Mouse (Mus musculus) layer of hippocampus, adult 8-10 months (tissue): ENCODE results near the gene Atp2c2. TPM values are rescaled to one million over a fixed set of nuclear protein-coding genes. Genes with fewer than 3 reads are reported as not detected.
A peak's percentile ranks its signal among the peaks of the same experiment; 100 is the strongest.

Source experiments
- DNase-seq, 2 experiments: peaks; one replicate each; pipeline ENCODE4 v3.0.0; 2022; ENCODE audit warnings: low spot score in 2 of 2
- total RNA-seq, 4 experiments: library from RNA; stranded (reverse); gene quantifications; 2 replicates each; pipeline ENCODE4 v1.2.4; 2022

Atp2c2 gene
- total RNA-seq, 4 experiments from 2014 or later = 1.9 to 2.4 (median 2.2) TPM

DNA sequence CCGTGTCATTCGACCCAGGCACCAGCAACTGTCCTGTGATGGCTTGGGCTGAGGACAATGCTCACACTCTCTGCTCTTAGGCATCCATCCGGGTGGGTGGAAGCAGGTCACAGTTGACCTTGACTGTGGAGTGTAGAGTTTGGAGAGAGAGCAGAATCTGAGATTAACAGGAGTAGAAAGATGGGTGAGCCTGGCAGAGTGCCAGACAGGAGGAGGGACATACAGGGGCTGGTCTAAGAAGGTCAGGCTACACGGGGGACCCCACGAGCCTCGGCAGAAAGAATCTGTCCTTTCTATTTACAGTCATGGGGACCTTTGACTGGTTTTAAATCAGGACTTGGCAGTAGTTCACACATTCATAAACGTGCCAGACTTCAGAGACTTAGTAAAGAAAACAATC is 3.2 kb downstream of the Atp2c2 start:
- no peak for DNase-seq

DNA sequence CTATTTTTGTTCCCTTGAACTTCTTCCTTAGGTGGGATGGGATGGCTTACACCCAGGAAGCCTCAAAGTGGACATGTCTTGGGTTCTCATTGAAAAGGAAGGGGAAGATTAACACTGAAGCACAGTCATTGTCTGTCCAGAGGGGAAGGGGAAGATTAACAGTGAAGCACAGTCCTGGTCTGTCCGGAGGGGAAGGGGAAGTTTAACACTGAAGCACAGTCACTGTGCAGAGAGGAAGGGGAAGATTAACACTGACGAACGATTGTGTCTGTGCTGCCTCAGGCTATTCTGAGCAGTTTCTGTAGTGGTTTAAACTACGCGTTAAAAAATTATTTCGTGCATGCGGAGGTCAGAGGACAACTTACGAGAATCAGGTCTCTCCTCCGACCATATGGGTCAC is 7.3 kb downstream of the Atp2c2 start:
- DNase-seq = no peak

DNA sequence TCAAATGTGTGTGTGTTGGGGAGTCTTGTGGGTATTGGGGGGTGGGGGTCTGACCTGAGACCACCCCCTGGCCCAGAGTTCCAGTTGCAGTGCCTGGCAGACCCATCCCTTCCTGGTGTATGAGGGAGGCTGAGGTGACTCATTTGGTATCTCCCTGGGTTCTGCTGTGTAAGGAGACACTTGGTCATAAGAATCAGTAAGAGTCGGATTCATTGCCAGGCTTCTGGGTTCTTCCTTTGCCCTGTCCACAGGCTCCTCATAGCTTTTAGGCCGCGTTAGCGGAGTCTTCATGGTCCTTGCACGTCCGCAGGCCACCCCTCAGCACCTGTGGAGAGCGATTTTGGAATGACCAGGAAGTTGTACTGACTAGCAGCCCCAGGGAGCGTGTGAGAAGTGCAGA is 8.7 kb downstream of the Atp2c2 start:
- no peak for DNase-seq

DNA sequence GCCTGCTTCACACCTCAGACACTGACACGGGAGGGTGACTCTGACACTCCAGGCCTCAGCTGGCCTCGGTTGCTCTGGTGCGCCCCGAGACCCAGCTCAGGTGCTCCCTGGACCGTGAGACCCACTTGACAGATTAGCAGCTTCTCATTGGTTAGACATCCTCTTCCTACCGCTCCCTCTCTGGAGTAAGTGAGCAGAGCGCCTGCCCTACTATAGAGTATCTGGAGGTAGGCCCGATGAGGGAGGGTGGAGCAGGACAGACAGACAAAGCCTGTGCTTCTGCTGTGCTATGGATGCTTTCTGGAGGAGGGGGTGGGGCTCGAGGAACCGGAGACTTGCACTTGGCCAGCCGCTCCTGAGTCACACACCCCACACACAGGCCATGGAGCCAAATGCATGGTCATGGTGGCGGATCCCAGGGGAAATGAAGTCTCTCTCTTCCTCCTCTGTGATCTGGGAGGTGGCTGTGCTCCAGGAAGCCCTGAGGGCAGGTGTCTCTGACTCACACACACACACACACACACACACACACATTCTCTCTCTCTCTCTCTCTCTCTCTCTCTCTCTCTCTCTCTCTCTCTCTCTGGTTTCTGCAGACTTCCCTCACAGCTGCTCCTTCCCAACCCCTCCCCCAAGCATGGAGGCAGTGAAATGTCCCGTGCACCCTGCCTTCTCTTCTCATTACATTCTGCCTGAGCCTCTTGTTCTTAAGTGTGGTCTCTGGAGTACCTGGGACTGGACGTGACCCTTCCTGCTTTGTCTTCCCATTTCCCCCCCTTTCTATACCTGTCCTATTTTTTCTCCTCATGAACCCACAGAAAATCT is 9.3 kb downstream of the Atp2c2 start:
- DNase-seq = no peak

DNA sequence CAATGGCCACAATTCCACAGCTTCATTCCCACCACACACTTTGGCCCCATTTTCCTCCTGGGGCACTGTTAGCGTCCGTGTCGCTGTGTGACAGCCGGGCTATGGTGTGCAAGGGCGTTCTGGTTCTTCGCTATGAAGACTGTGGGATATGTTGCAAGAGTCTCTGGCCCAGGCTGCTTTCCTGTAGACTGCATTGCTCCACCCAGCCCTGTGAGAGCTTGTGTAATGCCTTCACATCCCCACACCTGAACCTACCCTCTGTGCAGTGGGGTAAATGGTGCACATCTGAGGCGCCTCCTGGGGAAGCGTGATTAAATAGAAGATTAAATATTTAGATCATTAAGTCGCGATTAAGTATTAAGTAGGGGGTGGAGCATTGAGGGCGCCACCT is 9.9 kb downstream of the Atp2c2 start:
- DNase-seq = no peak

DNA sequence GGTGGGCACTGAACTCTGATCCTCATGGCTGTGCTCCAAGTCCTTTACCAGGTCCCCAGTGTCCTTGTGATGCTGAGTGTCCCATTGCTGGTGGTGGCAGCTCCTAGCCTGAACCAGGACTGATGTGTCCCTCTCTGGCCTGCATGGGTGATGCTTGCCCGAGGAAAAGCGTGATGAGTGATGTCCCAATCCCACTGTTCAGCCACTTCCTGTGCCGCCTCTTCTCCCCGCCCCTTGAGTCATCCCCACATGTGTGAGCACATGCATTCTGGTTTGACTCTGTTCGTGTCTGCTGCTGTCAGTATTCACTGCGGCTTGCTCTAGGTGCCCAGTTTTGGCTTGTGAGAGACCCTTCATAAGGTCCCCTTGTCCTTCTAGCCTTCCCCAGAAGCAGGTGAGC is 12.4 kb downstream of the Atp2c2 start:
- no peak for DNase-seq

DNA sequence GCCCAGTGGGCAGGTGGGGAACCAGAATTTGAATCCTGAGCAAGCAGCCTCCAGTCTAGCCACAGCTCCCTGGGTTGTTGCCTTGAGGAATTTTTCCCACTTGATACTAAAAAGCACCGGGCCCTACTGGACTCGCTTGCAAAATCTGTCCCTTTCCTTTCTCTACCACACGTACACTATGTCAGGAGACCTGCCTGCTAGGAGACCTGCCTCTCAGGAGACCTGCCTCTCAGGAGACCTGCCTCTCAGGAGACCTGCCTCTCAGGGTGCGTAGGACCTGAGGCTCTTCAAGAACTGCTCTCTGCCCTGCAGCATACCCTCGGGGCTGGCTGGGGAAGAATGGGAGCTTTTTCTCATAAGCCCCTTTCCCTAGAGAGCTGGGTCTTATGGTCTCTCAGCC is 13.6 kb downstream of the Atp2c2 start:
- no peak for DNase-seq

DNA sequence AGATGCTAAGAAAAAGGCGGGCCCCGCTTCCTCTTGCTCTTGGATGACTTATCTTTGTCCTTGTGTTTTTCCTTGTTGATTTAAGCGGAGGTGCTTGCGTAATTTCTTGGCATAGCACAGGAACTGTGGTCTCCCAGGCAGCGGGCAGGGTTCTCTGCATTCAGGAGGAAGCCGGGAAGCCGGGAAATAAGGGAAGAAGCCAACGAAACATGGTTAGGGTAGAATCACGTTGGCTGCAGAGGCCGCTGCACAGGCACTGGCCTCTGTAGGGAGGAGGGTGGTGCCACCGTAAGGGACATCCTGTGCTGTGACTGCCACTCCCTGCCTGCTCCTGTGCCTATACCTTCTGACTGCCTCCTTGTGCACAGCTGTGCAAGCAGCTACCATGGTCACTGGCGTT is 15.4 kb downstream of the Atp2c2 start:
- no peak for DNase-seq

DNA sequence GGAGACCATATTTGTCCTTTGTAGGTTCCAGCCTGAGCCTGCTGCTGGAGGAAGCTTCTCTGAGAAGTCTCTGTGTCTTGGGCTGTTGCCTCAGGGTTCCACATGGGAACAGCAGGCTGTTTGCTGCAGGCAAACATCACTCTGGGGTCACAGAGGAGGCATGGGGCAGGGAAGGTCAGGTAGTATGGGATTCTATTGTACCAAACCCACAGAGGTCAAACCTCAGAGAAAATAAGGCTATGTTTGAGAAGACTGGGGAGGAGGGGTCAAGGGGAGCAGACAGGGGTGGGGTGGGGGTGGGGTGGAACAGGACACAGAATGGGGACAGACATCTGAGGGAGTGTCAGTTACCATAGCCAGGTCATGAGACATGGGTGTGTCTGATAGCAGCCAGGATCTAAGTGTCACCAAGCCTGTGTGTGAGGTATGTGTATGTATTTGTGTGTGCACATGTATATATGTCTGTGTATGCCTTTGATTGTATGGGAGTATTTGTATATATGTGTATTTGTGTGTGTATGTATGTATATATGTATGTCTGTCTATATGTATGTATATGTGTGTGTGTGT is 17.0 kb downstream of the Atp2c2 start:
- no peak for DNase-seq

DNA sequence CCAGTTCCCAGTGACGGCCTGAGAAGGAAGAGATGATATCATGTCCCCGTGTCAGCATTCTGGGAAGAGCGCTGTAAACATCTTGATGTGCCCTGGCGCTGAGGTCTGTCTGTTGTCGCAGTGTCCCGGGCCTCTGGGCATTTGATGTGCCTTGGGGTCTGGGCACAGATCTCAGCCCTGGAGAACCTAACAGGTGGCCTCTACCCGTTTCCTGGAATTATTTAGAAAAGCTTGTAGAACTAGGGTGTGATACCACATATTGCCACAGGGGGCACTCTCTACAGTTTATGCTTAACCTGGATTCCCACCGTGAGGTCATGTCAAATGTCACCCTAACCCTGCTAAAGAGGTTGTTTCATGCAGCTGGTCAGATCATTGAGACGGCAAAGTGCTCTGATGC is 18.0 kb downstream of the Atp2c2 start:
- no peak for DNase-seq

DNA sequence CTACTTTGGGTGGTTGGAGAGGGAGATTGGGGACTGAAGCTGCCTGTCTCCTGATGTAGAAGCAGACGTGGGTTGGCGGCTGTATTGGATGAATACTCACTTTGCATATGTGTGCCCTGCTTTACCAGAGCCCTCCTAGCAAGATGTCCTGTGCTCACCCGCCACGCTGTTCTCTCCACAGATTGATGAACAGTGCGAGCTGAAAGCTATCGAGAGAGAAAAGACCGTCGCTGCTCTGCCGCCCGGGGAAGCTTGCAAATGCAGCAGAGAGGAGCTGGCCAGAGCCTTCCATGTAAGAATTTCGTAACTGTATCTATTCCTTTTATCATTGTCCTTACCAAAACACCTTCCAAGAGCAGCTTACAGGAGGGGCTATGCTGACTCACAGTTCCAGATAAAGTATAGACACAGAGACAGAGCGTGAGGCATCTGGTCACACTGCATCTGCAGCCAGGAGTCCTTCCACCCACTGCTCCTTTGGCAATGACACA is 19.2 kb downstream of the Atp2c2 start:
- peak; percentile 15 to 29 for DNase-seq

DNA sequence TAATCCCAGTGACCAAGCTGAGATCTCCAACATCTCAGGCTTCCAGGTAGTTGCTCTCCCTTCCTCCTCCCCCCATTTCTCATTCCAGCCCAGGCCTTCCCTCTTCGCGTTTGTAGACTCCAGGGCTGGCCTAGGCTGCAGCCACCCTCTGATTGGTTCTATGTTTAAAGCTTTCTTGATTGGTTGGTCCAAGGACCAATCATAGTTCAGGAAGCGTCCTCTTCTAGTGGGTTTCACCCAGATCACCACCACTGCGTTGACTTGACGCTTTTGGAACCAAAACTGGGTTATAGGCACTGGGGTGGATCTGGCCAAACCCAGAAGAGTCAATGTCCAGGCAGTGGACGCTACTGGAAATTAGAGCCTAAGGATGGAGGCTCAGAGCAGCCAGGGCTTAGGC is 22.5 kb downstream of the Atp2c2 start:
- no peak for DNase-seq

DNA sequence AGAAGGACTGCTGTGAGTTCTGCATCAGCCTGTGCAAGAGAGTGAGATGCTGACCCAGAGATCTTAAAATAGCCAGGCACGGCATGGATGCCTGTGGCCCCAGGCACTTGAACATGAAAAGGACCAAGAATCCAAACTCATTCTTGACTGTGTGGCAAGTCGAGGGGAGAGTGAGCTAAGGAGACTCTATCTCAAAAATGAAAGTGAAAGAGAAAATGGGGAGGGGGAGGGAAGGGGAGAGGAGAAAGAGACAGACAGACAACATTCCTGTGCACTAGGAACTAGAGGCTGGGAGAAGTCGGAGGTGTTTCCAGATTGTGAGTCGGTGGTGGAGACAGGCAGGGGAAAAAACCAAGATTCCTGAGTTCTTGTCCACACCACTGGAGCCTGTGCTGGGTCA is 23.9 kb downstream of the Atp2c2 start:
- DNase-seq = no peak

DNA sequence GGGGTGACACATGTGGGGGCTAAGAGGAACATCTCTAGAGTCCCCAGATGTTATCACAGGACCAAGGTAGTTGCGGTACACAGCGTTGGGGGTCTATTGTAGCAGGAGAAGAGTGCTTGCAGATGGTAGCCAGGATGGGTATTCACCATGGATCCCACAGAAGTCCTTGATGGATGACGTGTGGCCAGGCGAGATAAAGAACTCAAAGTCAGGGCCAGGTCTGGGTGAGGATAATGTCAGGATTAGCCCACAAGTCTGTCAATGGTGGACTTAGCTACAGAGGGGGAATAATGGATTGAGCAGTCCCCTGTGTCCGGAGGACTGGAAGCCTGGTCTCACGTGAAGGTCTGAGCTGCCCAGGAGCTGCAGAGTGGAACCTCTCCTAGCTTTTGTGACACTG is 24.8 kb downstream of the Atp2c2 start:
- no peak for DNase-seq

DNA sequence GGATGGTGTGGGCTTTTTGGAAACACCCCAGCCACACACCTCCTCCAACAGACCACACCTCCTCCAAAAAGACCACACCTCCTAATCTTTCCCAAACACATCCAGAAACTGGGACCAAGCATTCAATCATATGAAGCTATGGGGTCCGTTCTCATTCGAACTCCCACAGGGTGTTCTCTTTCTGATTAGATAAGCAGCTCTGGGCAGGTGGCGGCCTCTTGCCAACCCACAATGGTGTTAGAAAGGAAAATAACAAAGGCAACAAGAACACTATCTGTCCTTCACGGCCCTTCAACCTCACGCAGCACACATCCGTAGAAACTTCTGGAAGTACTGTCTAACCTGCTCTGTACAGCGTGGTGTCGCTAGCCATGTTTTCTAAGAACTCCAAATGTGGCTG is 27.3 kb downstream of the Atp2c2 start:
- no peak for DNase-seq

DNA sequence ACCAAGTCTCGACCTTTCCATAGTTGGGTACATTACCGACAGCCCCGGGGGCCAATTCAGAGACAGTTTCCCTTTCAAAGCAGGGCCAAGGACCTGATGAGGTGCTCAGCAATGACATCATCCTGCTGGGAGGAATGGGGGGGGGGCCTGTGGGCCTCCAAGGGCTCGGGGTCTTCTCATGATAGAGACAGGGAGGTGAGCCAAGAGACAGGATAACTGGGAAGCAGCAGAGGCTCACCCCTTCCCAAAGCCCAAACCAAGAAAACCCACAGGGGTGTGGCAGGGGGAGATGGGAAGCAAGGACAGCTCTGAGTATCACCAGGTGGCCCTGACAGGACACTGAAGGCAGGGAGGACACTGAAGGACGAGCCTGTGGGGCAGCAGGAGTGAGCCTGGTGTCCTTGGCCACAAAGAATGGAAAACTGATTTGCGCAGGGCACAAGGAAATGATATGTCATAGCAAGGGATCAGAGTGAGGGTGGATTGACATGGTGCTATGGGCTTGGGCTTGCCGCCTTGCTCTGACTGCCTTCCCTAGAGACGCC is 28.6 kb downstream of the Atp2c2 start:
- no peak for DNase-seq

DNA sequence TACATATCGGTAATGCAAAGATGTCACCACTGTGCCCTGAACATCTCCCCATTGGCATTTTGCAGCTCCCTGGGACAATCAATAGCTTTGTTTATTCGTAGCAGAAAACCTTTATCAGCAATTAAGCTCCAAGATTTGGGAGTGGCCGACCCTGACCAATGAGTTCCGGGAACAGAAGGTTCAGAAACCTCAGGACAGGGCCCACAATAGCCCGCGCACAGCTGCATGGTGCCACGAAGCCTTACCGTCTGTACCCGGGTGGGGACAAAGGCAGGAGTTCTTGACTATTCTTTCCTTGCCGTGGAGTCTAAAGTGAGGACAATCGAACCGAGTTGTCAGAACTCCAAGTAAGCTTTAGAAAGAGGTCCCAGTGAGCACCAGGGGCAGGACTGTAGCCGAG is 32.3 kb downstream of the Atp2c2 start:
- DNase-seq = no peak

DNA sequence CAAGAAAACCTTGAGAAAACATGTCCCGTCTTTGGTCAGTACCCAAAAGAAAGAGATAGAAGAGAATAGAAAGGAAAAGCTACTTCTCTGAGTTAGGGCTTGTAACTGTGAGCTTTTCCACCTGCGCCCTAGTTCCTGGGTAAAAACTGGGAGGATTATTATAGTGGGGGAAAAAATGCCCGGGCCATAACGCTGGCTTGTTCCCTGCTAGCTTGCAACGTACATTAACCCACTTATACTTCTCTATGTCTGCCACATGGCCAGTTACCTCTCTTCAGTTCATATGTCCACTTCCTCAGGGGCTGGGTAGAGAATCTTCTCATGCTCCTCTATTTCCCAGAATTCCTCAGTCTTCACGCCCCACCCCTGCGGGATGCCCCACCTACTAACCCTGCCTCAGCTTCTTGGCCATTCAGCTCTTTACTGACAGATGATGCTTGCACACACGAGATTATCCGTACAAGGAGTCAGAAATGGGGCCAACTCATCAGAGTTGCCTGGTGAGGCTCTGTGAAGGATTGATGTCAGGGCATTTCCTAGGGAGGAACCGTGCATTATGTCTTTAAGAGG is 36.6 kb downstream of the Atp2c2 start:
- no peak for DNase-seq

DNA sequence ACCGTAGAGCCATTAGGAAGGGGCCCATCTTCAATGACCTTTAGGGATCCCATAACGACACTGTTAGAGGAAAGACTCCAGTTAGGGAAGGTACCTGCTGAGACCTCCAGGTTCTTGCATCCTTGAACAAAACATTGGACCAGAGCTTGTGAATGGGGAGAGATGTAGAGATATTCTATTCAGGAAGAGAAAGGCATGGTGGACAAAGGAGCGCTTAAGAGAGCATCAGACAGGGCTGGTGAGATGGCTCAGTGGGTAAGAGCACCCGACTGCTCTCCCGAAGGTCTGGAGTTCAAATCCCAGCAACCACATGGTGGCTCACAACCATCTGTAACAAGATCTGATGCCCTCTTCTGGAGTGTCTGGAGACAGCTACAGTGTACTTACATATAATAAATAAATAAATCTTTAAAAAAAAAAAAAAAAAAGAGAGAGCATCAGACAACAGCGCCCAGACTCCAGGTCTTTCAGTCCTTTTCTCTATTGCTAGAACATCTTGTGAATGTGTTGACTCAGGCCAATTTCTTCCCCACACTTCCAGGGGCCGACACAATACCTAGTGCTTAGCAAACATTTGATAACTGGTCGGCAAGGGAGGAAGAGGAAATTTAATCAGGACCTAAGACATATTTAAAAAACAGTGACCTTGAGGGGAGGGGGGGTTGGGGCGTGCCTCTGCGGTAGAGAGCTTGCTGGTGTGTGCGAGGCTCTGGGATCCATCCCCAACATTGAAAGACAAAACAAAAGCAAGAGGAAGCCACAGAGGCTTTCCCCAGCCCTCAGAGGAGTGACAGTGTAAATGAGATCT is 37.5 kb downstream of the Atp2c2 start:
- DNase-seq = no peak

DNA sequence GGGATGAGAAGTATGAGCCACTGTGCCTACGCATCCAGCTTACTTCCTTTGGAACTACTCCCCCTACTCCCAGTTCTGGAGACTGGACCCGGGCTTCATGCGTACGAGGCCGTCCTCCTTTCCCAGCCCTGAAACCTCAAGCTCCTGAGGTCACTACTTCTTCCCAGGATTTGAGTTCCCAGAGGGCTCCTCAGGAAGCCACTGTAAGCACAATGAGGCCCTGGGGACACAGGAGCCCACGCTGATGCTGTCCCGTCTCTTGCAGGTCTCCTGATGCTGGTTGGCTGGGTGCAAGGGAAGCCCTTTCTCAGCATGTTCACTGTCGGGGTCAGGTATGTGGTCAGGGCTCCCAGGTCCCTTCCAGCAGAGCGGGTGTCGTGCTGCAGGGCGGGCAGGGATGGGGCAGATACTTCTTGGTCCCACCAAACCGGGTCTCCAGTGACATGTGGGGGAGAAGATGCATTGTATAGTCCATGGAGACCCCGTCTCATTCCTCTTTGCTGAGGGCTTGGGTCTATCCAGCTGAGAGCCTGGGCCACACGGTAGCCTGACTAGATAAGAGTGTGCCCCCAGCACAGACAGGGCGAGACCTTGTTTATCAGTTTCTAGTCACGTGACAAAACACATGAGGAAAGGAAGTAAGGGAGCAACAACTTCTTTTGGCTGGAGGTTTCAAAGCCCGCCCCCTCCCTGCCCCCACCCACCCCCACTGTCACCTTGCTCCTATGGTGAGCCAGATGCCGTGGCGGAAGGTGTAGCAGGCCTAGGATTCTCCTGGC is 38.5 kb downstream of the Atp2c2 start:
- DNase-seq = no peak

DNA sequence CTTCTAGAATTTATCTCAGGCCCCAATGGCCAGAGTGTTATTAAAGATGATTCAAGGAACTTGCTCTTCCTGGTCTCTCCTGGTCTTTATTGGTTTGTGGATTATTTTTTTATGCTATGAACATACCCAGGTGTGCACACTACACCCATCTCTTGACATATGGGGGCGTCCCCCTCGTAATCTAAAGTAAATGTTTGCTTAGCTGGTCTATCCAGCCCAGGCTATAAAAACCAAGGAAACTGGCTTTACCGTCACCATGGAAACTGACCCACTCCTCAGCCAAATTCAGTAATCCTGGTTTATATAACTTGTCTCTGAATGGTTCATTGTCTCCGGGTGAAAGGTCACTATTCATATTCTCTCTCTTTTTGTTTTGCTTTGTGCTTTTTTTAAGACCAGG is 40.8 kb downstream of the Atp2c2 start:
- DNase-seq = no peak
